Mouse (Mus musculus) left cerebral cortex, adult 9 months (tissue): ENCODE results near the gene A130010J15Rik.

Experiments used
- DNase-seq, 2 experiments: peaks; one replicate each; pipeline ENCODE4 v3.0.0; 2022; ENCODE audit warnings: low spot score in 2 of 2

Gene A130010J15Rik

DNA sequence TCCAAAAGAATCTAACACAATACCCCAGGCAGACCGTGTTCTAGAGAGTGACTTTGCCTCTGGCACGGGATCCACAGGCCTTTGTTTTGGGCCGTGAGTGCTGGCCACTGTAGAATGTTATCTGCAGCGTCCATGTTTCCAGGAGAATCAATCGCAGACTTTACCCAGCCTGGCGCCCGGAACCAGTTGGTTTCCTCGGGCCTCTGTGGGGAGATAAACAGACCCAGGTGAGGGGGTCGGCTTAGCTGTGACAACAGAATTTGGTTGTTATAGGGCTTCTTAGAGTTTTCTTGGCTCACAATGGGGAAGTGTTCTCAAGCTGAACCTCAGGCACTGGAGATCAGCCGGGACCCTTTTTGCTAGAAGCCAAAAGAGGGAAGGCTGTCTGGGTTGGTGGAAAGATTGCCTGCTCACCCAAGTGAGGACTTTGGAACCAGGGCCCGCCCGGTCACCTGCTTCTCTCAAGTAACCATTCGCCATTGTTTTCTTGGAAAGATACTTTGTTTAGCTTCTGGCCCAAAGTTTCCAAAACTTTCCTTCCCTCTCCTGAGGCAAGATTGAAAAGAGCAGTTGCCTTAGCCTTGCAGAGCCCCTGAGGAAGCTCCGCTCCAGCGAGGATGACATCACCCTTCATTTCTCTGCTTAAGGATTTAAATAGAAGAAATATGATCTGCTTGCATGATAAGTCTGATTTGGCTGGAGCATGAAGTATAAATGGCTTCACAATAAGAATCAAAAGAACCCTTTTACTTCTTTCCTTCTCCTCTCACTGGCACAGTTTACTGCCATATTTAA lies 11.3 kb upstream of the A130010J15Rik start:
- DNase-seq = no peak

DNA sequence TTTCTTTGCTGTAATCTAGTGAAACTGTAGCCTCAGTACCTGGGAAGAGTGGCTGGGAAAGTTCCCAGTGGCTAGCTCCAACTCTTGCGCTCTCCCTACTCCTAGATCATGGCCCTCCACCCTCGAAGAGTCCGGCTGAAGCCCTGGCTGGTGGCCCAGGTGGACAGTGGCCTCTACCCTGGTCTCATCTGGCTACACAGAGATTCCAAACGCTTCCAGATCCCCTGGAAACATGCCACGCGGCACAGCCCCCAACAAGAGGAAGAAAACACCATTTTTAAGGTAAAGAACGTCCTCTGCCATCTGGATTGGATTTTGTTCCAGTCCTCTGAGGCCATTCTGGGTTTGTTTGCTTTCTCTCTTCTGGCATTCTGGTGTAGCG lies 10.7 kb upstream of the A130010J15Rik start:
- DNase-seq = no peak

DNA sequence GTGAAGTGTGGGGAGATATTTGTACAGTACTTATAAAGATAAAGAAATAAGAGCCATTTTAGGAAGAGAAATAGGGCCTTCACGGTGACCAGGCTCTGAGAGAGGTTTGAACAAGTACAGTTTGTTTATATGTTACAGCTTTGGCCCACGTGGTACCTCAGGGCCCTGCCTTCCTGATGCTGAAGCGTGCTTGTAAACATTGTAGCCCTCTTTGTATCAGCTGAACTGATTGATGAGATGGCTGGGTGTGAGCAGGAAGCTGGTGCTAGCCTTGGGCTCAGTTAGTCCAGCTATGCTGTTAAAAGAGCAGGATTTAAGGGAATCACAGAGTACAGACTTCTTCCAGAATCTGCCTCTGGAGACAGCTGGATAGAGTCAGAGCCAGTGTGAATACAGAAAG lies 8.7 kb upstream of the A130010J15Rik start:
- DNase-seq = no peak

DNA sequence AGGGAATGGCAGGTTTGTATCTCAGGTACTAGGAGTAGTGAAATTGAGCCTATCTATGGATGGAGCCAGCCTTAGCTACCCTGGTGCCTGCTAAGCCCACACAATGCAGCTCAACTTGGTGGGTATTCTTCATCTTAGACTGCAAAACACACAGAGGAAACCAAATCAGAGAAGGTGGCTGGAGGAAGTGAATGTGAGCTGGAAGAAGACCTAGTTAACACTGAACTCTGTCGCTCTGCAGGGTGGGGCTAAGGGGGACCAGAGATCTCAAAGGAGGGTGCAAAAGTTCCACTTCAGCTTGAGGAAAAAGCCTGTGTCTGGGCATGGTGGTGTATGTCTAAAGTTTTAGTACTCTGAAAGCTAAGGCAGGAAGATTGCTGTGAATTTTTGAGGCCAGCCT lies 8.2 kb upstream of the A130010J15Rik start:
- no peak for DNase-seq

DNA sequence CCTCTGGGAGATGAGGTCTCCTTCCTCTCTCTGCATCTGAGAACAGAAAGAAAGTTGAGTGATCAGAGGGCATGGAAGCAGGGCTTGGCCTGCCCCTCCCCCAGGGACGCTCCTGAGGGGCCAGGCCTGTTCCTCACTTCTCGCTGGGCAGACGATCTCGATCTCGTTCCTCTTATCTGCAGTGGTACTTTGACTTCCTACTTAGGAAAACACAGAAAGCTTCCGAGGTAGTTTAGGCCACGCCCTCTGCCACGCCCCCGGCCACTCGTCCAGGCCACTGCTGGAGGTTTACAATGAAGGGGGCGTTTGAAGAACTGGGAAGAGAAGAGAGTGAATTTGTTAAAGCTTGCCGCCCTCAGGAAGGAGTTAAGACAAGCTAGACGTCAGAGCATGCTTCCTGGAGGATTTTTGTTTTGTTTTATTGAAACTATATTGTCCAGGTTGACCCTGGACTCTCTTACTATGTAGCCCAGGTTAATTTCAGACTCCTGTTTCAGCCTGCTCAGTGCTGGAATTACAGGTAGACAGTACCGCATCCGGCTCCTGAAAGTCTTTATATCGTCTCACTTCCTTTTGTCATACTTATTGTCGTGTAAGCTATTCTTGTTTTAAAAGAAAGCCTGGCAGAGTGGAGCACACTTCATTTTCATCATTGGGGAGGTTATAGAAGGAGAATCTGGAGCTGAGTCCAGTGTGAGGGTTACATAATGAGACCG lies 7.4 kb upstream of the A130010J15Rik start:
- DNase-seq = no peak

DNA sequence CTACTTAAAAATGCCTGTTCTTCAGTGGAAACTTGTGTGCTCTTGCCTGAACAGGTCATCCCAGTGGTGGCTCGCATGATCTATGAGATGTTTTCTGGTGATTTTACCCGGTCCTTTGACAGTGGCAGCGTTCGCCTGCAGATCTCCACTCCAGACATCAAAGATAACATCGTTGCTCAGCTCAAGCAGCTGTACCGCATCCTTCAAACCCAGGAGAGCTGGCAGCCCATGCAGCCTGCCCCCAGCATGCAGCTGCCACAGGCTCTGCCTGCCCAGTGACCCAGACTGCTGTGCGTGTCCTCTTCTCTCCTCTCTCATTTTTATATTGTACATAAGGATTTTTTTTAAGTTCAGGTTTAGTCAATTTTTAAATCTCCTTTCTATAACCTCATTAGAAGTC lies 1.4 kb downstream of the A130010J15Rik start:
- no peak for DNase-seq

DNA sequence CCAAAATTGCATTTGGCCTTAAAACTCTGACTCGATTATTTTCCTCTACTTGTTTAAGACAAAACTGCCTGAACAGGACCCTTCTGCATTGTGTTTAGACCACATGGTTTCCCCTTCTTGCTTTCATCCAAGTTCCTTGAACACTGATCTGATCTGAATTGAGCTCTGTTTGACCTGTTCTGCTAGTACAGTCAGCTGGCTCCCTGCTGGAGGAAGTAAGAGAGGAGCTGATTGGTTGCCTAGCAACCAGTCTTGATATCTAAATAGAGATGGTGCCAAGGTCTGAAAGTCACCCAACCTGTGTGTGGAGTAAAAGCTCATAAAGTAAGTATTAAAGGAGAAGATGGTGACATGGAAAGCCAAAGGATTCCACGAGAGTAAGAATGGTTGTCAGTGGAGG lies 2.0 kb downstream of the A130010J15Rik start:
- no peak for DNase-seq

DNA sequence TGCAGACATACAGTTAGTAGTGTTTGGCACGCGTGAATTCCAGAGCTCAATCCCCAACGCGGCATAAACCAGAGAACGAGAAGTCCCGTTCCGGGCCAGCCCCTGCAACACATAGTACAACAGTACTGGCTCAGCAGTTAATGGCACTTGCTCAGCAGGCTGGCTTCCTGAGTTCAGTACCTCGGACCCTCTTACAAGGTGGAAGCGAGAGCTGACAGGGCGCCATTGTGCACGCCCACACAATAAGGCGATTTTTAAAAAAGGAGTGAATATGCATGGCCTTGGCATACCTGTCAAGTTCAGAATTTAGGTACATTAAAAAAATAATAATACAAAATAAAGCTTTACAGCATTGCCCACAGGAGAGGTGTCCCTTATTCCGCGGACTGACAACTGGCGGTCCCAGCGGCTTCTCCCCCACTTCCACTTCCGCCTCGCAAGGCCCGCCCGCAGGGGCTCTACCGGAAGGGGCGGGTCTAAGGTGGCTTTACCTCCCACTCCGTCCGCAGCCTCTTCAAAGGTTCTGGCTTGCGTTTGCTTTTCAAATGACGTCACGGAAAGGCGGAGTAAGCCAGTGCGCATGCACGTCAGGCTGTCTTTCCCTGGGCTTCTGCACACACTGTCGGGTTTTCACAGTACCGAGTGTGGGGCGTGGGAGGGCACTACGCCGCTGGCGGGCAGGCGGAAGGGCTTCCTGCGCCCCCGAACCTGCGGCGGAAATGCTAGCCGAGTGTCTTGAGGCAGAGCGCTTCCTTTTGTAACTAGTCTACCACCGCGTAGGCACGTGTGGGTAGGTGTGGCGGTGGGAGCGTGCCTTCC lies 5.4 kb downstream of the A130010J15Rik start:
- DNase-seq = peak; percentile 94 to 97

DNA sequence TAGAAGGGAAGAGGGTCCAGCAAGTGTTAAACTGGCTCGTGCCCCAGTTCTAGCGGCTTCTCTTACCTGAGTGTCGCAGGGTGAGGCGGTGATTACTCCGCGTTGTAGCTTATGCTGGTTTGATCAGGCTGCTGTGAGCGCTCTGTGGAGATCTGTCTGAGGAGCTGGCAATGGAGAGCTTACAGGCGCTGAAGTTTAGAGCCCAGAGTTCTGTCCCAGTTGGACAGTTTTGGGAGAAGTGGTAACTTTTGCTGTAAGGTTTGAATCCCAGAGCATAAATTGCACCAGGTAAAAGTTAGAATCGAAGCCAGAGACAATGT lies 5.9 kb downstream of the A130010J15Rik start:
- DNase-seq = no peak

DNA sequence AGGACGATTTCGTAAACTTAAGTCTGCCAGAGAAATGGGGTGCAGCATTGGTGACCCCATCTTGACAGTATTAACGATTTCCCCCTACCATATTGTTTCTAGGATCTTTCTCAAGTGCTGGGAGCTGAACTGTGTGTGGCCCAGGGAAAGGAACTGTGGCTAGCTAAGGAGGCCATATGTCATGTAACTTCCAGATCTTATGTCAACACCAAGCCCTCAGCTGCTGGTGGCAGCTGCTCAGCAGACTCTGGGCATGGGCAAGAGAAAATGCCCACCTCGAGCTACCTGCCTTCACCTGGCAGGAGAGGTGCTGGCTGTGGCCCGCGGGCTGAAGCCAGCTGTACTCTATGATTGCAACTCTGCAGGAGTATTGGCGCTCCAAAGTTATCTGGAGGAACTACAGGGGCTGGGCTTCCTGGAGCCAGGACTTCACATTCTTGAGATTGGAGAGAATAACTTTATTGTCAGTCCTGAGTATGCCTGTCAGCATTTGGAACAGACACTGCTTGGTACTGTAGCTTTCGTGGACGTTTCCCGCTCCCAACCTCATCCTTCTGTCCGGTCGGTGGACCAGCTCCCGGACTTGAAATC lies 6.4 kb downstream of the A130010J15Rik start:
- DNase-seq = no peak

DNA sequence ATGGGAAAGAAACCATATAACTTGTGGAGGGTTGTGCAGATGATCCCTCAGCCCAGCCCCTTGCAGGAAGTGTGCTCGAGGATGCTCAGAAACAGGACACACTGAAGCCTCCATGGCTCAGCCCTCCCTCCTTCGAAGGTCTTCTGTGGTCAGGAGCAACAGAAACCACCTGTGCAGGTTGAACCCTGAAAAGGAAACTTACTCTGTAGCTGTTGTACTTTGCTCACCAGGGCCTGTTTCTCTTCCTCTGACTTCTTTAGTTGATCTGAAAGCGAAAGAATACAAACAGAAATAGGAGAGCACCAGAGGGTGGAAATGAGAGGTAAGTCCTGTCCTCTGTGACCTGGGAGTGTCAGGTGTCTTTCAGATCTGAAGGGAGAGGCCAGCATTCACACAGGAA lies 13.3 kb downstream of the A130010J15Rik start:
- DNase-seq = no peak

DNA sequence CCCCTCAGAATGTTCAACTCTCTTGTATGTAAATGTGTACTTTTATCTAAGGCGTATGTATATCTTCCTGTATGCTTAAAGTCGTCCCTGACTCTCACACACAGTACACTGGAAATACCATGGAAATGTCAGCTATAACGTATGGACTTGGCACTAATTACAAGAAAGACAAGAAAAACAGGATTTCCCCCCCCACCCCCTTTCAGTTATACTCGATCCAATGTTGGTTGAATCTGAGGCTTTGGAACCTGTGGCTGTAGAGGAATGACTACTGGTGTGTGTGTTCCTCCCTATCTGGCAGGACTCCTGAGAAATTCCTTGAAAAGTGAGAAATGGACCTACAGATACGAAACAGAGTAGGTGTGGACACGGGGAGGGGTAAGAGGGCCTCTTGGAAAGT lies 20.4 kb downstream of the A130010J15Rik start:
- no peak for DNase-seq

DNA sequence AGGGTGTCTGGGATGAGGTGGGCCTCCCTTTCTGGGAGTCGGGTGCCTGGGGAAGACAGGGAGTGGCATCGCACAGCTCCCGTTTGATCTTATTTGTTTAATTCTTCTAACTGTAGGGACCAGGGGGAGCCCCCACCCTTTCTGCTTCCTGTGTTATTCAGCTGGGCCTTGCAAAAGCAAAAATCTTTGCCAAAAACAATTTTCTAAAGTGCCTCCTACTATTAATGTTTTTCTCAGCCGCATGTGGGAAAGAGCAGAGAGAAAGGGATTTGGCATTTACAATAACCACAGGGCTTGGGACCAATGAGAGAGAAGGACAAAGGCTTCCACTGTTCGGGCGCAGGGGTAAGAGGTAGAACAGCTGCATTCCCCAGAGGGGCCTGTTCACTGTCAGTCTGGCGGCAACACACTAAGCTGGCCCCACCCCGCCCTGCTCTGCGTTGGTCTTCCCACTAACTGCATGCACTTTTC lies 21.3 kb downstream of the A130010J15Rik start:
- peak in 1 of 2 experiments; percentile 27 for DNase-seq

DNA sequence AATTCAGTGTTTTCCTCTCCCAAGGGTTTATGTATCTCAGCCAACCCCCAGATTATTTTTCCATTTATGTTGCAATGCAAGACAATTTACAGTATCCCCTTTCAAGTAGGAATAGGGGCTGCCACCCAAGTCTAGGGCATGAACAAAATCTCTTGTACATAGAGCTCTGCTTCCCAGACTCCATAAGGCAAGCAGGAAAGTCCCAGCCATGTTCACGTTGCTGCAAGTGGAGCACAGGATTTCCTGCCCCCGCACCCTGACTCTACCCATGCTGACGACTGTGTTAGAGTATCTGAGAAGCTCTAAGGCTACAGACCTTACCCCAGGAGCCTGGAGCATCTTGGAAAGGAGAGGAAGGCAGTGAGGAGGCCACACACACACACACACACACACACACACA lies 21.9 kb downstream of the A130010J15Rik start:
- DNase-seq = no peak

DNA sequence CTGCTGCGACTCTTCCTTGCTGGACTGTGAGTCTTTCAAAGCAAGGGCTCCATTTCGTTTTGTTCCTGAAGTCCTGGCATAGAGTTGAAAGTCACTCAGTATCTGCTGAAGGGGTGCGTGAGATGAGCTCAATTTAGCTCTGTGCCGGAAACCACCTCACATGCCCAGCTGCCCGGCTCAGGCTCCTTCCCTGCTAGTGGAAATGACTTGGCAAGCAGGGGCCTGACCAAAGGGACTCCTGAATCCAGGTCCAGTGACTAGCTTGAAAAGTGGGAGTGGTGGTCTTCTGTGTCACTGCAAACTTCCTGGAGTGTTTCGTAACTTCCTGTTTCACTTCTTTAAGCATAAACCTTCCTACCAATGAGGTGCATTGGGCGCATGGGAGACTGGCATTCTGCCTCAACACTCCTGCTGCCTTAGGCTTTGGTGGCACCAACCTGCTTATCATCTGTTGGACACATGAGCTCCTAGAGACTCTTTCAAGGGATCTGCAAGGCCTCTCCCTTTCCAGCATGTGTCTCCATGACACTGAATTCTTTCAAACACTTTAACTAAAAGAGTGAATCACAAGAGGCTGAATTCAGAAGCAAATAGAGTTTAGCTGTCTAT lies 23.9 kb downstream of the A130010J15Rik start:
- DNase-seq = no peak

DNA sequence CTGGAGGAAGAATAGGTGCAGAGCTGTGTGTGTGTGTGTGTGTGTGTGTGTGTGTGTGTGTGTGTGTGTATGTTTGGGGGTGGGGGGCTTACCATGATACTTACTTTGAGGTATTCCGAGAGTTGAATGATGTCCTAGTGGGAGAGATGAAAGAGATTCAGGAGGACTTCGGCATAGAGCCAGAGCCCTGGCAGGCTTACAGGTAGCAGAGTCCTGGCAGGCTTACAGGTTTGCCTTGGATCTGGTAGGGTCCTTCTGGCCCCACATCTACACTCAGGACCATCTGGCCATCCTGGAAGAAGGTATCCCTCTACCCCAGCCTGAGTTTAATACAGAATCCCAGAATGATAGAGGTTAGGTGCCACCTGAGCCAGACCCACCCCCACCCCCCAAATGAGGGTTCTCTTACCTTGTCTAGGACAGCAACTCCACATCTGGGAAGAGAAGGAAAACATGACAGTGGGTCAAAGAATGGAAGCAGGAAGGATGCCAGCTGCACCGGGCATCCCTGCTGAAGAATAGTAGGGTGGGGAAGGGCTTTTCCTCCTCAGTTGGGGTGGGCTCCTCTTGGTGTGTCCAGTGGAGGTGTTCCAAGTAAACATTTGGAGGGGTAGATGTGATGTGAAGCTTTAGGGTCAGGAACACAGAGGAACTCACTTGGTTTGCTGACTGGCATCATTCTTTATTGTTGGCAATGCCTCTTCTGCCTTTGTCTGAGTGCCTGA lies 26.7 kb downstream of the A130010J15Rik start:
- no peak for DNase-seq

DNA sequence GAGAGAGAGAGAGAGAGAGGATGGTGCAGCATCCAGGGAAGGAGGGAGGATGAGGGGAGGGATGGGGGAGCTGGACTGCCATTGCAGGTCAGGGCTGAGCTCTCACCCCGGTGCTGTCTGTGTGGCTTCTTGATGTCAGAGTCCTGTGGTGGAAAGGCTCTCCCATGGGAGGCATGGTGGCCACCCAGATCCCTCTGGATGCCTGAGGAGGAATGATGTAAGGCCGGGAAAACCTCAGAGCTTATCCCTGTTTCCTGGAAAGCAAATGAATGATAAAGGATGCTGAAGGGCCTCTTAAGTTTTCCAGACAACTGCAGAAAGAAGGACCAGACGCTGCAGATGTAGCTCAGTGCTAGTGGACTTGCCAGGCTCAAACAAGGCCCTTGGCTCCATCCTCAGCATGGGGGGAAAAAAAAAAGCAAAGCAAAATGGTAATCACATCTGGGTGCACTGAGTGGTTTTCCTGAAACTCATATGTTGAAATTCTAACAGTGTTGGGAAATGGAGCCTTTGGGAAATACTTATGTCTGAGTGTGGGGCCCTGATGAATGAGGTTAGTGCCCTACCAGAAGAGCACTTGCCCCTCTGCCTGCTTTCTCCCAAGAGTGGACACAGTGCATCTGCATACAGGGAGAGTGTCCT lies 27.4 kb downstream of the A130010J15Rik start:
- DNase-seq = no peak

DNA sequence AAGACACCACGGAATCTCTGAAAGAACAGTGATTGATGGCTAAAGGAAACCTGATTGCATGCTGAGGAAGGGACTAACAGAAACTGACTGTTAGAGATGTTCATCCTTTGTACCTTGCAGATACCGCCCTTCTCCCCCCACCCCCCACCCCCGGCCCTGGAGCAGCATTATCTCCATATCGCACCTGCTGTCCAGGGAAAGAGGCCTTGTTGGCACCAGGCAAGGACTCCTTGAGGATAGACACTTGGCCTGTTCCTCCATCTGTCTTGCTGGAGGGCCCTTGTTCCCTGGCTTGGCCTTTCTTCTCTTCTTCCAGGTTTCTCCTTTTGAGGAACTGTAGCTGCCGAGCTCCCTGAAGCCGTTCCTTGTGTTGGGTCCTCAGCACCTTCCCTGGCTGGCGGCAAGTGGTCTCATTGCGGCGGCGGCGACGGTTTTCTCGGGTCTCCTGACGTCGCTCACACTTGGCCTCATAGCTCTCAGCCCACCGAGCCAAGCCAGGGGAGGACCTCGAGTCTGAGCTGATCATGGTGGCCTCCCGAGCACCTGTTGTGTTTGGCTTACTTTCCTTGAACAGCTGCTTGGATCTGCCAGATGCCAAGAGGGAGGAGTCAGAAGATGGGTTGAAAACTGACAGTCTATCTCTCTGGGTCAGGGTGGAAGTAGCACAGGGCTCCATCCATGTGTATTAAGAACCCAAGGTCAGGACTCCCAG lies 29.8 kb downstream of the A130010J15Rik start:
- no peak for DNase-seq

DNA sequence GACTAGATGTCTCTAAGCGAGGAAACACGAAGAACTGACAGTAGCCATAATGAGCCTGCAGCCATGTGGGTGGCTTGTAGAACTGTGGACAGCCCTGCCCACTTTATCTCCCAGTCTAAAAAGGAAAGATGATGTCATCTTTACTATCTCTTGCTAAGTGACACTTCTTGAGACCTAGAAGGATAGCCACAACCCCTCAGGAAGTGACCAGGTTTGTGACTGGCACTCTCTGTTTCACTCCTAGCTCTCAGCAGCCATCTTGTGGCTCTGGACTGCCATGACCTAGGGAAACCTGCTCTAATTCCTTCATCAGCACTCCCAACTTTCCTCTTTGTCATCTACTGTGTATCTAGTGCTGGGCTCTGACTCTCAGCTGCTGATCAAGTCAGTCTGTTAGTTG lies 30.5 kb downstream of the A130010J15Rik start:
- DNase-seq = no peak
